29 mouse cellular contexts compared by ENCODE assay signal in genomic region chr13:43704533-43705116, GRCm38 (mm10).
DNase-seq lines count a peak whose midpoint lies in the region; ATAC-seq and TF ChIP-seq lines count a peak whose summit lies in the region.
"Had no signal": no experiment of that assay in that cellular context is flagged by ENCODE, and none has a peak within 500 bp of the region (broad histone marks: within the 10 kb centered on the region; RNA-seq: fewer than 3 reads in every experiment).

No protein-coding gene starts in this region.

- no peaks in the 10 kb centered on the region for H3K36me3 ChIP-seq in forebrain, embryonic 14.5 days (ENCODE audit: control insufficient read depth, insufficient read depth, low read length)
- H3K36me3 ChIP-seq in forebrain, embryonic 16.5 days (ENCODE audit: control insufficient read depth, insufficient read depth) = no peaks in the 10 kb centered on the region
- no peaks in the 10 kb centered on the region for H3K36me3 ChIP-seq in heart, embryonic 16.5 days (ENCODE audit: control insufficient read depth, insufficient read depth)
- H3K36me3 ChIP-seq in heart, adult 2 months (ENCODE audit: control insufficient read depth, insufficient read depth, low read length) = no peaks in the 10 kb centered on the region
- no peaks in the 10 kb centered on the region for H3K36me3 ChIP-seq in kidney, embryonic 16.5 days (ENCODE audit: insufficient read depth, low read length)
- H3K36me3 ChIP-seq: embryonic facial prominence, embryonic 10.5 days; embryonic facial prominence, embryonic 15.5 days; forebrain, embryonic 12.5 days; hindbrain, embryonic 12.5 days; intestine, embryonic 15.5 days; limb, embryonic 15.5 days; liver, embryonic 13.5 days; midbrain, embryonic 13.5 days had no signal

- H3K9ac ChIP-seq in forebrain, embryonic 14.5 days (ENCODE audit: low read length) = no peak overlapping the region
- no peak overlapping the region for H3K9ac ChIP-seq in forebrain, embryonic 16.5 days (replicated peaks; ENCODE audit: low read depth, low read length)
- no peak overlapping the region for H3K9ac ChIP-seq in heart, embryonic 16.5 days (ENCODE audit: low read length)
- no peak overlapping the region for H3K9ac ChIP-seq in heart, adult 2 months (ENCODE audit: low read depth, low read length)
- H3K9ac ChIP-seq in kidney, embryonic 16.5 days (replicated peaks; ENCODE audit: low read length) = no peak overlapping the region
- H3K9ac ChIP-seq: embryonic facial prominence, embryonic 15.5 days; forebrain, embryonic 12.5 days; hindbrain, embryonic 12.5 days; intestine, embryonic 15.5 days; limb, embryonic 15.5 days; liver, embryonic 13.5 days; midbrain, embryonic 13.5 days had no signal

- H3K4me2 ChIP-seq in forebrain, embryonic 14.5 days (ENCODE audit: low read length) = no peak overlapping the region
- no peak overlapping the region for H3K4me2 ChIP-seq in forebrain, embryonic 16.5 days (ENCODE audit: low read length)
- no peak overlapping the region for H3K4me2 ChIP-seq in heart, embryonic 16.5 days (ENCODE audit: low read depth, low read length)
- H3K4me2 ChIP-seq in kidney, embryonic 16.5 days (replicated peaks; ENCODE audit: low read depth, low read length) = no peak overlapping the region
- H3K4me2 ChIP-seq: embryonic facial prominence, embryonic 15.5 days; forebrain, embryonic 12.5 days; hindbrain, embryonic 12.5 days; intestine, embryonic 15.5 days; limb, embryonic 15.5 days; liver, embryonic 13.5 days; midbrain, embryonic 13.5 days had no signal

- no peak overlapping the region for H3K4me3 ChIP-seq in forebrain, embryonic 14.5 days (ENCODE audit: low read depth, low read length)
- no peak overlapping the region for H3K4me3 ChIP-seq in forebrain, embryonic 16.5 days (replicated peaks; ENCODE audit: low read length)
- no peak overlapping the region for H3K4me3 ChIP-seq in heart, embryonic 16.5 days (ENCODE audit: low read length)
- H3K4me3 ChIP-seq in heart, adult 2 months = no peak overlapping the region
- no peak overlapping the region for H3K4me3 ChIP-seq in kidney, embryonic 16.5 days (ENCODE audit: low read length)
- H3K4me3 ChIP-seq: embryonic facial prominence, embryonic 10.5 days; embryonic facial prominence, embryonic 15.5 days; forebrain, embryonic 12.5 days; hindbrain, embryonic 12.5 days; intestine, embryonic 15.5 days; layer of hippocampus, adult 2 months; limb, embryonic 15.5 days; liver, embryonic 13.5 days; megakaryocyte, embryonic 14.5 days; midbrain, embryonic 13.5 days had no signal

- ATAC-seq in forebrain, embryonic 14.5 days = no peak
- no peak for ATAC-seq in forebrain, embryonic 16.5 days
- ATAC-seq in heart, embryonic 16.5 days (replicated peaks; ENCODE audit: extremely low read depth, insufficient read depth, low FRiP score) = peak; percentile 81
- no peak for ATAC-seq in kidney, embryonic 16.5 days (ENCODE audit: low FRiP score, low TSS enrichment)
- ATAC-seq: hindbrain, postnatal 0 days; intestine, embryonic 15.5 days; lung, postnatal 0 days; midbrain, embryonic 13.5 days; Patski had no signal

- H3K79me2 ChIP-seq in heart, adult 2 months (replicated peaks; ENCODE audit: control insufficient read depth, insufficient read depth, low read length) = no peaks in the 10 kb centered on the region

- intact Hi-C loops in heart, adult 2 months (cut with DNase I) = no loop called here

- H3K4me1 ChIP-seq in forebrain, embryonic 14.5 days (ENCODE audit: control insufficient read depth, insufficient read depth, low read length) = no peaks in the 10 kb centered on the region; the same call in 1 of the 2 replicates
- H3K4me1 ChIP-seq in forebrain, embryonic 16.5 days (replicated peaks; ENCODE audit: control insufficient read depth, insufficient read depth, low read length) = peaks cover 8% of the 10 kb centered on the region; the same call in 1 of the 2 replicates
- peaks cover 9% of the 10 kb centered on the region for H3K4me1 ChIP-seq in heart, embryonic 16.5 days (ENCODE audit: control insufficient read depth, insufficient read depth, low read length)
- H3K4me1 ChIP-seq in heart, adult 2 months (ENCODE audit: control insufficient read depth, insufficient read depth, low read length) = peaks cover 1% of the 10 kb centered on the region; the same call in 1 of the 2 replicates
- peaks cover 13% of the 10 kb centered on the region for H3K4me1 ChIP-seq in kidney, embryonic 16.5 days (ENCODE audit: insufficient read depth, low read length)
- H3K4me1 ChIP-seq: embryonic facial prominence, embryonic 15.5 days; forebrain, embryonic 12.5 days; intestine, embryonic 15.5 days; liver, embryonic 13.5 days; megakaryocyte, embryonic 14.5 days; midbrain, embryonic 13.5 days had no signal

- no peak for TF ChIP-seq EP300 in heart, adult 2 months (IDR thresholded peaks at IDR 0.05; ENCODE audit: insufficient read depth, low read depth, low read length)

- no peak overlapping the region for H3K27ac ChIP-seq in forebrain, embryonic 14.5 days (ENCODE audit: low read depth, low read length)
- H3K27ac ChIP-seq in forebrain, embryonic 16.5 days (ENCODE audit: low read length) = no peak overlapping the region
- no peak overlapping the region for H3K27ac ChIP-seq in heart, embryonic 16.5 days (ENCODE audit: low read length)
- H3K27ac ChIP-seq in heart, adult 2 months = no peak overlapping the region
- H3K27ac ChIP-seq in kidney, embryonic 16.5 days (ENCODE audit: low read length) = no peak overlapping the region
- H3K27ac ChIP-seq: embryonic facial prominence, embryonic 10.5 days; embryonic facial prominence, embryonic 15.5 days; forebrain, embryonic 12.5 days; hindbrain, embryonic 12.5 days; hindbrain, postnatal 0 days; intestine, embryonic 15.5 days; kidney, postnatal 0 days; limb, embryonic 15.5 days; liver, embryonic 13.5 days; midbrain, embryonic 13.5 days had no signal

- WGBS in forebrain, embryonic 14.5 days = 73% methylated on average over 7 of the region's 7 CpGs
- WGBS in forebrain, embryonic 16.5 days = 56% methylated on average over 7 of the region's 7 CpGs
- 45% methylated on average over 7 of the region's 7 CpGs for WGBS in heart, embryonic 16.5 days
- 70% methylated on average over 7 of the region's 7 CpGs for WGBS in heart, adult 2 months
- 49% methylated on average over 7 of the region's 7 CpGs for WGBS in kidney, embryonic 16.5 days

- peak; percentile 25 for DNase-seq in forebrain, embryonic 14.5 days (ENCODE audit: low spot score)
- DNase-seq in heart, adult 2 months = no peak
- DNase-seq in kidney, postnatal 14 days = peak; percentile 37
- no peak for DNase-seq in left cerebral cortex, adult 18-20 months (ENCODE audit: low spot score in 2 of 2)
- DNase-seq: adrenal gland, postnatal 10 days; cerebellum, adult 11 months; cerebellum, adult 9-11 months; gastrocnemius, postnatal 14 days; liver, embryonic 13.5 days; lung, adult 18-20 months; lung, postnatal 4 days; thymus, adult 2 months; thymus, postnatal 36 days had no signal

- H3K27me3 ChIP-seq in forebrain, embryonic 14.5 days (replicated peaks; ENCODE audit: control insufficient read depth, insufficient read depth, low read length) = no peaks in the 10 kb centered on the region
- no peaks in the 10 kb centered on the region for H3K27me3 ChIP-seq in forebrain, embryonic 16.5 days (replicated peaks; ENCODE audit: control insufficient read depth, insufficient read depth, low read length)
- H3K27me3 ChIP-seq in heart, embryonic 16.5 days (ENCODE audit: control insufficient read depth, insufficient read depth, low read length) = no peaks in the 10 kb centered on the region
- no peaks in the 10 kb centered on the region for H3K27me3 ChIP-seq in heart, adult 2 months (ENCODE audit: control insufficient read depth, insufficient read depth, low read length)
- no peaks in the 10 kb centered on the region for H3K27me3 ChIP-seq in kidney, embryonic 16.5 days (ENCODE audit: insufficient read depth, low read length)
- H3K27me3 ChIP-seq: embryonic facial prominence, embryonic 15.5 days; forebrain, embryonic 12.5 days; hindbrain, embryonic 12.5 days; intestine, embryonic 15.5 days; limb, embryonic 15.5 days; liver, embryonic 13.5 days; midbrain, embryonic 13.5 days; Patski had no signal

- TF ChIP-seq CTCF in heart, adult 2 months (IDR thresholded peaks at IDR 0.05) = no peak

- no peak for TF ChIP-seq POLR2A in heart, adult 2 months (IDR thresholded peaks at IDR 0.05; ENCODE audit: insufficient read depth, low read depth, low read length)

- H3K9me3 ChIP-seq in forebrain, embryonic 14.5 days (replicated peaks; ENCODE audit: control insufficient read depth, low read length) = no peaks in the 10 kb centered on the region
- no peaks in the 10 kb centered on the region for H3K9me3 ChIP-seq in forebrain, embryonic 16.5 days (ENCODE audit: control insufficient read depth, low read length)
- H3K9me3 ChIP-seq in heart, embryonic 16.5 days (replicated peaks; ENCODE audit: control insufficient read depth, low read length) = no peaks in the 10 kb centered on the region
- no peaks in the 10 kb centered on the region for H3K9me3 ChIP-seq in kidney, embryonic 16.5 days (ENCODE audit: low read length)
- H3K9me3 ChIP-seq: embryonic facial prominence, embryonic 10.5 days; embryonic facial prominence, embryonic 15.5 days; forebrain, embryonic 12.5 days; hindbrain, embryonic 12.5 days; intestine, embryonic 15.5 days; limb, embryonic 15.5 days; liver, embryonic 13.5 days; midbrain, embryonic 13.5 days had no signal

Comparison
In these comparisons a context has a peak if more than half of its experiments do, and no peak if none do; other contexts are left out.
1. DNase-seq: peak in forebrain, embryonic 14.5 days (single experiment) and kidney, postnatal 14 days (single experiment); none in heart, adult 2 months (0 of 2) and left cerebral cortex, adult 18-20 months (0 of 2).